Mouse (Mus musculus) embryonic fibroblast, embryonic 13.5 days (primary cell): ENCODE measurements around the gene Cavin1.

Experiments used
- CTCF ChIP-seq: IDR thresholded peaks from 2 replicates; pipeline ENCODE4 v1.5.1; 2011; ENCODE audit warnings: mild to moderate bottlenecking, control low read depth, low read length, moderate library complexity, borderline replicate concordance; ENCODE audit not compliant: insufficient read depth
- POLR2A ChIP-seq: IDR thresholded peaks from 2 replicates; pipeline ENCODE4 v1.6.1; 2011; ENCODE audit warnings: low read depth, mild to moderate bottlenecking, control low read depth, low read length, moderate library complexity

GRCm38 (mm10) chr11:101003025-101003685 is 32.5 kb upstream of the Cavin1 start:
- TF ChIP-seq CTCF (no peak), POLR2A (no peak)
